Mouse (Mus musculus) thymus, adult 2 months (tissue): ENCODE results near the gene Utrn.

ENCODE experiments used
- CTCF ChIP-seq: fragments of 200-500 bp; IDR thresholded peaks from 2 replicates; pipeline ENCODE4 v1.5.1; 2012; ENCODE audit warnings: mild to moderate bottlenecking, control low read depth, low read length, moderate library complexity, borderline replicate concordance; ENCODE audit not compliant: control insufficient read depth, poor library complexity, insufficient read depth; ENCODE audit errors: extremely low read depth
- POLR2A ChIP-seq: fragments of 200-500 bp; IDR thresholded peaks from 2 replicates; pipeline ENCODE4 v1.6.1; 2012; ENCODE audit warnings: mild to moderate bottlenecking, low read length, control low read depth, moderate library complexity; ENCODE audit not compliant: control insufficient read depth, poor library complexity, insufficient read depth; ENCODE audit errors: extremely low read depth

GRCm38 (mm10) chr10:12799416-12799815 lies 69.7 kb downstream of the Utrn start:
- TF ChIP-seq POLR2A = no peak
- no peak for TF ChIP-seq CTCF
